Mouse (Mus musculus) lung, postnatal 0 days (tissue): Measurements from ENCODE around the gene Dscam. TPM values are rescaled to one million over a fixed set of nuclear protein-coding genes. Genes with fewer than 3 reads are reported as not detected.

ENCODE experiments used
- ATAC-seq: fragments of 200-750 bp; cut with Nextera tagmentation; 2 replicates; pipeline ENCODE4 v1.8.0; 2017; ENCODE audit warnings: moderate library complexity
- DNase-seq: peaks from one replicate; pipeline ENCODE4 v3.0.0-alpha.2; 2016; ENCODE audit warnings: low spot score
- H3K27ac ChIP-seq: fragments of 300-500 bp; sonication (generic); 2 replicates; pipeline ENCODE4 v1.5.1; 2014; ENCODE audit warnings: antibody characterized with exemption, mild to moderate bottlenecking, low read length, mixed read lengths
- H3K27me3 ChIP-seq: fragments of 300-500 bp; sonication (generic); replicated peaks from 2 replicates; pipeline ENCODE4 v1.6.1; 2014; ENCODE audit warnings: low read length, mixed read lengths; ENCODE audit not compliant: insufficient read depth
- H3K36me3 ChIP-seq: fragments of 300-500 bp; sonication (generic); 2 replicates; pipeline ENCODE4 v1.6.1; 2014; ENCODE audit warnings: low read length, mixed read lengths; ENCODE audit not compliant: insufficient read depth
- H3K4me1 ChIP-seq: fragments of 300-500 bp; sonication (generic); 2 replicates; pipeline ENCODE4 v1.6.1; 2014; ENCODE audit warnings: antibody characterized with exemption, low read depth, low read length, mixed read lengths; ENCODE audit not compliant: insufficient read depth
- H3K4me2 ChIP-seq: fragments of 300-500 bp; sonication (generic); replicated peaks from 2 replicates; pipeline ENCODE4 v1.6.1; 2014; ENCODE audit warnings: low read depth, mild to moderate bottlenecking, low read length, moderate library complexity, mixed read lengths
- H3K4me3 ChIP-seq: fragments of 300-500 bp; sonication (generic); 2 replicates; pipeline ENCODE4 v1.5.1; 2014; ENCODE audit warnings: low read depth, low read length
- H3K9ac ChIP-seq: fragments of 300-500 bp; sonication (generic); replicated peaks from 2 replicates; pipeline ENCODE4 v1.6.1; 2014; ENCODE audit warnings: low read depth, mild to moderate bottlenecking
- H3K9me3 ChIP-seq: fragments of 300-500 bp; sonication (generic); 2 replicates; pipeline ENCODE4 v1.6.1; 2016; ENCODE audit warnings: low read length, mixed read lengths
- CTCF ChIP-seq: IDR thresholded peaks from 2 replicates; pipeline ENCODE4 v1.5.1; 2016; ENCODE audit warnings: antibody characterized with exemption, mild to moderate bottlenecking
- EP300 ChIP-seq: IDR thresholded peaks from 2 replicates; pipeline ENCODE4 v1.6.1; 2016; ENCODE audit warnings: antibody characterized with exemption, mild to moderate bottlenecking, control low read depth
- WGBS: fragments of 180-500 bp; shearing (Covaris S2); extraction: QIAGEN DNeasy Blood & Tissue Kit; methylation state at CpG from one replicate; pipeline ENCODE4 v1.1.7; 2014; 5-methylcytosine and 5-hydroxymethylcytosine counted together
- polyA plus RNA-seq: library from polyadenylated mRNA; unstranded; fragments of >200 nt; fragmentation: Nextera tagmentation; extraction: Ambion mirVana; gene quantifications from 2 replicates; pipeline ENCODE4 v1.2.1, GENCODE M21; 2015

Dscam gene
- not detected in 2 replicates for polyA plus RNA-seq

DNA sequence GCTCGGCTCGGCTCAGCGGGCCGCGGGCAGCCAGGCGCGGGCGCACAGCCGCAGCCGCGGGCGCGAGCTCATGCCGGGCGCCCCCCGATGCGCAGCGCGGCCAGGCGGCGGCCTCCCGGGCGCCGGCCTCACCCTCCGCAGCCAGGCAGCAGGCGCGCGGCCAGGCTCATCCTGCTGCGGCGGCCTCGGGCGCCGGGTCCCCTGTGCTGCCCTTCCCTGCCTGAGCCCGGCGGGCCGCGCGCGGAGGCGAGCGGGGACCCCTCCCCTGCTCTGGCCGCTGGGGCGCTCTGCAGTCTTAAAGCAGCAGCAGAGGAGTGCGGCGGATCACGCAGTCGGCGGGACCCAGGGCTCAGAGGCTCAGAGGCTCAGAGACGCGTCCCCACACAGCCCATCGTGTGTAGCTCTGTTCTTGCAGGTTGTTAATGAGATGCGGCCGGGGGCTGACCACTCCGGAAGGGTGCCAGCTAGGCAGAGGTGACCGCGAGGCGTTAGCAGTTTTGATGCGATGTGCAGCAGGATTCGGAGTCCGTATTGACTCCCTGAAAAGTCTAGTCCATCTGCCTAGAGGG lies at the start of gene Dscam:
Gene Dscam, minus strand, starts transcription at position 240 of the 569 bp plus-strand sequence.
- Histone ChIP-seq H3K4me3 (peak within 1 kb of the TSS; percentile 17; the same call in 1 of the 2 replicates), H3K4me1 (no peaks in the 10 kb centered on the region), H3K9me3 (no peaks in the 10 kb centered on the region), H3K4me2 (peak within 1 kb of the TSS; percentile 49), H3K9ac (no peak within 1 kb of the TSS), H3K36me3 (no peaks in the 10 kb centered on the region), H3K27ac (no peak within 1 kb of the TSS), H3K27me3 (peaks cover 30% of the 10 kb centered on the region)
- no peak for TF ChIP-seq EP300
- TF ChIP-seq CTCF, result no peak
- 2% methylated on average over 40 of the region's 60 CpGs for WGBS
- DNase-seq (no peak), ATAC-seq (no peak)

DNA sequence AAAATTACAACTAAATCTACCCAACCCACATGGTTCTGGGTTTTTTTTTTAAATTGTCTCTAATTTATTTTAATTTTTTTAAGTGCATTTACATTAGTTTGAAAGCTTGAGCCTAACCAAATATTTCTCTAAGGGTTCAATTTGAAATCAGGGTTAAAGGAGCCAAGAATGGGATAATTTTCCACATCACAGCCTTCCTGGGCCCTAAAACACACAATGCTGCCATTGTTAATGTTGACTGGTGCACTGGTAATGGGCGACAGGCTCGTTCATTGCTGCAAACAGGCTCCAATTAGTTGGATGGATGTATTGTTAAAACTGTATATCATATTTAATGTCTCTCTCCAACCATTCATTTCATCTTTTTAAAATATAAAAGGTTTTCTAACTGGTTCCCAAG lies 48.8 kb upstream of the Dscam start:
- Histone ChIP-seq H3K4me1 (no peaks in the 10 kb centered on the region), H3K9ac (no peak overlapping the region), H3K36me3 (no peaks in the 10 kb centered on the region), H3K27me3 (no peaks in the 10 kb centered on the region), H3K27ac (no peak overlapping the region), H3K4me2 (no peak overlapping the region), H3K9me3 (no peaks in the 10 kb centered on the region), H3K4me3 (no peak overlapping the region)
- no peak for ATAC-seq
- no peak for DNase-seq
- no peak for TF ChIP-seq CTCF
- TF ChIP-seq EP300, result no peak
- 65% methylated on average over 2 of the region's 2 CpGs for WGBS

DNA sequence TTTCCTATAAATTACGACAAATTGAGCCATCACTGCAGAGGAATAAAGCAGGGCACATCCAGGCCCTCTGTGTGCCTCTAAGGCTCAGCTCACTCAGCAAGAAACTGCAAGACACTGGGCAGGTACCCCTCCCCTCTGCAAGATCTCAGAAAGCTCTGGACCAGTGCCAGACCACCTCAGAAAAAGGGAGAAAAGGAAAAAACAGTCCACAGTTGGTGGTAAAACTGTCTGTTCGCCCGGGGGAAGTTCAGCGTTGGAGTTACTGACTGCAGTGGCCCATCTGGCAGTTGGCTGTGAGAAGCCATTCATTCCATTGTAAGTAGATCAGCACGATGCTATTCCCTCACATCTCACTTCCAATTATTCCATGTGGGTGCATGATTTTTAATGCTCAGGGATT lies 39.4 kb upstream of the Dscam start:
- Histone ChIP-seq H3K9me3 (no peaks in the 10 kb centered on the region), H3K4me2 (no peak overlapping the region), H3K27ac (no peak overlapping the region), H3K27me3 (no peaks in the 10 kb centered on the region), H3K4me1 (no peaks in the 10 kb centered on the region), H3K36me3 (no peaks in the 10 kb centered on the region), H3K9ac (no peak overlapping the region), H3K4me3 (no peak overlapping the region)
- 41% methylated on average over 5 of the region's 5 CpGs for WGBS
- TF ChIP-seq EP300 (no peak), CTCF (no peak)
- ATAC-seq, result no peak
- DNase-seq, result no peak

DNA sequence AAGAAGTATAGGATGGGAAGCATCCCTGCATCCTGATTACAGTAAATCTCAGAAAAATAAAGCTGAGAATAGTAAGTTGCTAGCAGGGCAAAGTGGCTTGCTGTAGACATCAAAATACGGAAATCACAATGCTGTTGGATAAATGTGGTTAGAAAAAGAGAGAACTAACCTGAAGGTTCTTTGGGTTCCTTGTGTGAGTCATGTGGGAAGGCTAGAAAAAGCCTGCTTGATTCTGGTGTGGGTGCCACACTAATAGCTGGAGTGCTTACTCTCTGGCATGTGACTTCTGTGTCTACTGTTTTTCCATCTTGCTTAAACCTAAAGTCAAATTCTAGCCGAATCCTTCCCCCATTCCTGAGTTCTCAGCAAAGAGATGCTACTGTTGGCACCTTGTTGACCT lies 37.7 kb upstream of the Dscam start:
- Histone ChIP-seq H3K27me3 (no peaks in the 10 kb centered on the region), H3K4me2 (no peak overlapping the region), H3K27ac (no peak overlapping the region), H3K36me3 (no peaks in the 10 kb centered on the region), H3K4me3 (no peak overlapping the region), H3K4me1 (no peaks in the 10 kb centered on the region), H3K9me3 (no peaks in the 10 kb centered on the region), H3K9ac (no peak overlapping the region)
- DNase-seq (no peak), ATAC-seq (no peak)
- TF ChIP-seq EP300, result no peak
- TF ChIP-seq CTCF, result no peak
- 62% methylated on average over 2 of the region's 2 CpGs for WGBS

DNA sequence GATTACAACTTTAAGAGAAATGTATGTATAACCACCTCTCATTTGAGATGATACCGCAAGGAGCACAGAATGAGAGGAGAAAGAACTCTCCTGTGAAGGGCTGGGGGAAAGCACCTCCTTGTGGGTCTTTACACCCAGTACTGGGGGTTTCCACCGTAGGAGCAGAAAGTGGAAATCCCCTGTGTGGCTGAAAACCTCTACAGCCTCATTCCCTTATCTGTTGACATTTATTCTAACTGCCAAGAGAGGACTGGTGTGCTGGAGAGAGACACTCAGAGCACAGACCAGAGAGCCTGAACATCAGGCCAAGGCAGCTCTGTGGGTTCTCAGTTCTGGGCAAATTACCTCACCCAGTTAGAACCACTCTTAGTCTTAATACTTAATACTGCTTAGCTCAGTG lies 33.5 kb upstream of the Dscam start:
- no peaks in the 10 kb centered on the region for H3K4me1 ChIP-seq
- ATAC-seq (no peak), DNase-seq (no peak)
- WGBS, result 62% methylated on average over 2 of the region's 2 CpGs
- no peaks in the 10 kb centered on the region for H3K36me3 ChIP-seq
- H3K4me2 ChIP-seq, result no peak overlapping the region
- TF ChIP-seq CTCF, result no peak
- TF ChIP-seq EP300, result no peak
- H3K9ac ChIP-seq, result no peak overlapping the region
- H3K4me3 ChIP-seq, result no peak overlapping the region
- no peaks in the 10 kb centered on the region for H3K9me3 ChIP-seq
- no peaks in the 10 kb centered on the region for H3K27me3 ChIP-seq
- no peak overlapping the region for H3K27ac ChIP-seq

DNA sequence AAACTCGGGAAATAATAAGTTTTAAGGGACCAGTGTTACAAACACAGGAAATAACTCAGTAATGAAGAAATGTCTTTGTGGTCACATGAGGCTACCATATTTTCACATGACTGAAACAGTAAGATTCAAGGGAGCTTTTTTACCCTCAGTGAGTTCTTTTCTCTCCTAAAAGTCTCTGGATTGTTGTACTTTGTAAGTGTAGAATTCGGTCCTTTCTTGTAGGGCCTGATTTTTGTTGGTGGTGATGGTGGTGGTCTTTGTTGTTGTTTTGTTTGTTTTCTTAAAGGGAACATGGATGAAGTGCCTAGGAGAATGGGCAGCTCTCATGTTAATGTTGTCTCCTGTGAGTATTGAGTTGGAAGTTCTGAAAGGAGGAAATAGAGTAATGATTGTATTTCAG lies 33.0 kb upstream of the Dscam start:
- TF ChIP-seq EP300 (no peak), CTCF (no peak)
- ATAC-seq, result no peak
- 84% methylated on average over 2 of the region's 2 CpGs for WGBS
- Histone ChIP-seq H3K4me1 (no peaks in the 10 kb centered on the region), H3K4me3 (no peak overlapping the region), H3K27ac (no peak overlapping the region), H3K9ac (no peak overlapping the region), H3K9me3 (no peaks in the 10 kb centered on the region), H3K4me2 (no peak overlapping the region), H3K36me3 (no peaks in the 10 kb centered on the region), H3K27me3 (no peaks in the 10 kb centered on the region)
- no peak for DNase-seq

DNA sequence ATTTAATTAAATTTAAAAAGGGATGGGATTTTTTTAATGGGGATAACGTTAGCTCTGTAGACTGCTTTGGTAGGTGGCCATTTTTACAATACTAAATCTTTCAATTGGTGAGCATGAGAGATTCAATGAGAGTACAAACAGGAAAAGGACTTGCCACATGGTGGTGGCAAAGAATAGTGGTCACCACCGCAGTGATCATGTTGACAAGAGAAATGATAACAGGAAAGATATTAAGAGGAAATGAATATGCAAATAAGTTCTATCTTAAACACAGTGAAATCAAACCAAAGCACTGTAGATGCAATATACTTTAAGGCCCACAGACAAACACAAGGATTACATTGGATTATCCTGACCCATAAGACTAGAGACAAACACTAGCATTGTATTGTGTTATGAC lies 24.1 kb upstream of the Dscam start:
- TF ChIP-seq CTCF, result no peak
- no peak for TF ChIP-seq EP300
- DNase-seq (no peak), ATAC-seq (no peak)
- Histone ChIP-seq H3K27ac (no peak overlapping the region), H3K9ac (no peak overlapping the region), H3K9me3 (no peaks in the 10 kb centered on the region), H3K4me1 (no peaks in the 10 kb centered on the region), H3K36me3 (no peaks in the 10 kb centered on the region), H3K4me3 (no peak overlapping the region), H3K27me3 (no peaks in the 10 kb centered on the region), H3K4me2 (no peak overlapping the region)
- 67% methylated on average over 2 of the region's 2 CpGs for WGBS
